ENCODE assay signal across 12 mouse cellular contexts in the genomic region with DNA sequence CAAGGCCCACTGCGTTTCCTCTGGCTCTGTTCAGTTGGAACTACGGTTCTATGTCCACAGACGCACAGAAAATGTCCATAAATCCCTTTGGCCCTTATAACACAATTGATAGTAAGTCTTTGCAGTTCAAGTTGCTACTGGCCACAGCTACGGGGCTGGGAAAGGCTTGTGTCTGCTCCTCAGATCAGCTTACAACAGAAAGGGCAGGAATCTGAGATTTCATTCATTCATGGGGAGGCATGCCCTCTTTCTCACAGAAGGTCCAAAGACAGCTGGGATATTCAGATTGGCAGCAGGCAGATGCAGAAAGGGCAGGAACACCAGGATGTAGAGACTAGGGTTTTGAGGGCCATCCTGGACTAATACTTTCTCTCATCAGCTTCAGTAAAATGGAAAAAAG. TPM values are rescaled to one million over a fixed set of nuclear protein-coding genes. Genes with fewer than 3 reads are reported as not detected.
DNase-seq lines count a peak whose midpoint lies in the region; ATAC-seq and TF ChIP-seq lines count a peak whose summit lies in the region.
"Had no signal": no experiment of that assay in that cellular context is flagged by ENCODE, and none has a peak within 500 bp of the region (broad histone marks: within the 10 kb centered on the region; RNA-seq: fewer than 3 reads in every experiment).

No protein-coding gene starts in this region.

- TF ChIP-seq CTCF in kidney, adult 2 months (conservative IDR thresholded peaks at IDR 0.05; ENCODE audit: insufficient read depth, insufficient read length, low read depth, low read length) = no peak

- peak overlapping the region; percentile 60; the same call in 1 of the 2 replicates for H3K27ac ChIP-seq in kidney, adult 2 months (ENCODE audit: insufficient read depth, low read depth, low read length)
- H3K27ac ChIP-seq in forebrain, embryonic 13.5 days = 0 out of 2 replicates have a peak overlapping the region, but pooled peaks have one; percentile 40
- H3K27ac ChIP-seq in limb, embryonic 14.5 days (replicated peaks; ENCODE audit: low read depth, low read length) = 0 out of 2 replicates have a peak overlapping the region, but pooled peaks have one; percentile 8
- peak overlapping the region; percentile 8; the same call in 1 of the 2 replicates for H3K27ac ChIP-seq in neural tube, embryonic 12.5 days
- H3K27ac ChIP-seq: embryonic facial prominence, embryonic 15.5 days; layer of hippocampus, adult 2 months had no signal

- no peaks in the 10 kb centered on the region for H3K9me3 ChIP-seq in forebrain, embryonic 13.5 days (replicated peaks)
- no peaks in the 10 kb centered on the region for H3K9me3 ChIP-seq in limb, embryonic 14.5 days (ENCODE audit: control insufficient read depth, low read length)
- H3K9me3 ChIP-seq in neural tube, embryonic 12.5 days = no peaks in the 10 kb centered on the region
- H3K9me3 ChIP-seq: embryonic facial prominence, embryonic 15.5 days had no signal

- H3K4me2 ChIP-seq in forebrain, embryonic 13.5 days = no peak overlapping the region
- H3K4me2 ChIP-seq in limb, embryonic 14.5 days (replicated peaks; ENCODE audit: low read depth, low read length, severe bottlenecking) = no peak overlapping the region
- no peak overlapping the region for H3K4me2 ChIP-seq in neural tube, embryonic 12.5 days (replicated peaks)
- H3K4me2 ChIP-seq: embryonic facial prominence, embryonic 15.5 days had no signal

- 60% methylated on average over 4 of the region's 4 CpGs for WGBS in kidney, adult 2 months
- 37% methylated on average over 4 of the region's 4 CpGs for WGBS in forebrain, embryonic 13.5 days
- 47% methylated on average over 4 of the region's 4 CpGs for WGBS in limb, embryonic 14.5 days
- WGBS in neural tube, embryonic 12.5 days = 17% methylated on average over 4 of the region's 4 CpGs

- ATAC-seq in forebrain, embryonic 13.5 days = no peak
- ATAC-seq in limb, embryonic 14.5 days (ENCODE audit: low FRiP score, low read depth) = no peak
- no peak for ATAC-seq in neural tube, embryonic 12.5 days (ENCODE audit: low FRiP score, low read depth)

- no peak for TF ChIP-seq POLR2A in kidney, adult 2 months (IDR thresholded peaks at IDR 0.05; ENCODE audit: low read depth, low read length)
- TF ChIP-seq POLR2A in limb, embryonic 14.5 days (IDR thresholded peaks at IDR 0.05; ENCODE audit: borderline replicate concordance, extremely low read depth, insufficient read depth, insufficient read length) = no peak

- peaks cover 21% of the 10 kb centered on the region for H3K4me1 ChIP-seq in kidney, adult 2 months (ENCODE audit: control insufficient read depth, insufficient read depth, low read length)
- peaks cover 14% of the 10 kb centered on the region for H3K4me1 ChIP-seq in forebrain, embryonic 13.5 days
- H3K4me1 ChIP-seq in limb, embryonic 14.5 days (ENCODE audit: control insufficient read depth, insufficient read depth, low read length) = peaks cover 7% of the 10 kb centered on the region; the same call in 1 of the 2 replicates
- H3K4me1 ChIP-seq in neural tube, embryonic 12.5 days = peaks cover 9% of the 10 kb centered on the region; the same call in 1 of the 2 replicates

- H3K27me3 ChIP-seq in kidney, adult 2 months (replicated peaks; ENCODE audit: control insufficient read depth, insufficient read depth, low read length) = no peaks in the 10 kb centered on the region
- H3K27me3 ChIP-seq in forebrain, embryonic 13.5 days = no peaks in the 10 kb centered on the region
- H3K27me3 ChIP-seq in limb, embryonic 14.5 days (ENCODE audit: control insufficient read depth, insufficient read depth, low read length) = no peaks in the 10 kb centered on the region
- no peaks in the 10 kb centered on the region for H3K27me3 ChIP-seq in neural tube, embryonic 12.5 days (replicated peaks)
- H3K27me3 ChIP-seq: embryonic facial prominence, embryonic 15.5 days had no signal

- no peaks in the 10 kb centered on the region for H3K36me3 ChIP-seq in kidney, adult 2 months (ENCODE audit: control insufficient read depth, insufficient read depth, low read length)
- no peaks in the 10 kb centered on the region for H3K36me3 ChIP-seq in forebrain, embryonic 13.5 days (ENCODE audit: poor library complexity, severe bottlenecking)
- H3K36me3 ChIP-seq in limb, embryonic 14.5 days (ENCODE audit: control insufficient read depth, insufficient read depth, low read length) = no peaks in the 10 kb centered on the region
- no peaks in the 10 kb centered on the region for H3K36me3 ChIP-seq in neural tube, embryonic 12.5 days
- H3K36me3 ChIP-seq: embryonic facial prominence, embryonic 15.5 days had no signal

- DNase-seq in kidney, adult 2 months = no peak
- DNase-seq in kidney, adult 11 months = no peak
- no peak for DNase-seq in limb, embryonic 14.5 days (ENCODE audit: low spot score)
- no peak for DNase-seq in lung, postnatal 25 days (ENCODE audit: low spot score)
- DNase-seq in urinary bladder, postnatal 25 days (ENCODE audit: low spot score) = no peak
- no peak for DNase-seq in right cerebral cortex, postnatal 14 days
- DNase-seq: heart, postnatal 36 days; left cerebral cortex, postnatal 4 days had no signal

- no peak overlapping the region for H3K4me3 ChIP-seq in kidney, adult 2 months (ENCODE audit: insufficient read depth, low read depth, low read length)
- H3K4me3 ChIP-seq in forebrain, embryonic 13.5 days = no peak overlapping the region
- H3K4me3 ChIP-seq in limb, embryonic 14.5 days (replicated peaks; ENCODE audit: low read length) = no peak overlapping the region
- no peak overlapping the region for H3K4me3 ChIP-seq in neural tube, embryonic 12.5 days
- H3K4me3 ChIP-seq: embryonic facial prominence, embryonic 15.5 days; layer of hippocampus, adult 2 months had no signal

- H3K9ac ChIP-seq in forebrain, embryonic 13.5 days = no peak overlapping the region
- no peak overlapping the region for H3K9ac ChIP-seq in limb, embryonic 14.5 days (ENCODE audit: low read depth, low read length, severe bottlenecking)
- H3K9ac ChIP-seq in neural tube, embryonic 12.5 days = no peak overlapping the region
- H3K9ac ChIP-seq: embryonic facial prominence, embryonic 15.5 days had no signal

RNA-seq across cellular contexts. Expression of a gene that starts 43.9 kb away (rescaled TPM):
- 8.6 and 12.6 TPM in 2 replicates for polyA plus RNA-seq in kidney, adult 2 months (2012; rRNA removed)
- polyA plus RNA-seq in forebrain, embryonic 13.5 days (2015; fragmentation: Nextera tagmentation; extraction: Ambion mirVana) = 2.8 and 3.4 TPM in 2 replicates
- polyA plus RNA-seq in limb, embryonic 14.5 days (2012; rRNA removed) = 27.5 and 38.0 TPM in 2 replicates
- polyA plus RNA-seq in limb, embryonic 14.5 days (2014; fragmentation: Nextera tagmentation; extraction: Ambion mirVana) = 14.8 and 14.9 TPM in 2 replicates
- 17.4 and 18.3 TPM in 2 replicates for polyA plus RNA-seq in neural tube, embryonic 12.5 days (2016; fragmentation: Nextera tagmentation; extraction: Ambion mirVana)

Comparison
In these comparisons a context has a peak if more than half of its experiments do, and no peak if none do; other contexts are left out.
1. H3K27ac ChIP-seq: peak in every context shown above with its lines; median percentile 60 in kidney, adult 2 months; 40 in forebrain, embryonic 13.5 days; 8 in limb, embryonic 14.5 days; 8 in neural tube, embryonic 12.5 days.